Mouse (Mus musculus): ENCODE measurements around the gene Lbhd2.
A peak's percentile ranks its signal among the peaks of the same experiment; 100 is the strongest.

Lbhd2 gene

DNA sequence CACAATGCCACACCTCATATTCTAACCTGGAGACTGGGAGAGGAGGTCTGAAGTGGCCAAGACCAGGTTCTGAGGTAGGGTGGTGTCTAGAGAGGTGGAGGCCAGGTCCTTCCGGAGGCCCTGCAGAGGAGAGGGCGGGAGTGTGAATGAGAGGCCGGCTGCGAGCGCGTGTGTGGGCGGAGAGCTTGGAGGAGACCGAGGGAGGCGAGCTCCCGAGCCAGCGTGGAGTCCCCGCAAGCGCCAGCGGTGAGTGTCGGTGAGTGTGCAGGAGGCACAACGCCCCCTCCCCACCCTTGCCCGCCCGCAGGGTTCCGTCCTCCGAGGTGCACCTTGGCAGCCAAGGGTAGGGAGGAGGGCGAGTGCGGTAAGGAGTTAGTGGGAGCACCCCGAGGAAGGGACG is at the start of gene Lbhd2:
TSS of gene Lbhd2 (plus strand) at position 188 of the 400 bp plus-strand sequence.
- no peak for DNase-seq (ENCODE audit: inconsistent ontology term)

DNA sequence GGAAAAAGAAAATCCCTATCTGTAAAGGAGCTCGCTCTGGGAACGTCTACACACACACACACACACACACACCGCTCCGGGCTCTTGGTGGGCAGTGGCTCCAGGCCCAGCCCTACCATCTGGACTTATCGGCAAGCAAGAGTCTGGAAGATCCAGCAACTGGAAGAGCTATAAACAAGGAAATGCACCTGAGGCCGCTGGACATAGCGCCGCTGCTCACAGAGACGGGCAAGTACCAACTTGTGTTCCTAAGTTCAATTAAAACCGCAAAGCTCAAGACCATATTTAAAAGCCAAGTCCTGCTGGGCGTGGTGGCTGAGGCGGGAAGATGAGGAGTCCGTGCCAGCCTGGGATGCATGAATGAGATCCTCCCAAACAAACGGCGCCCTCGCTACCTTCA is 45.9 kb upstream of the Lbhd2 start:
- DNase-seq (ENCODE audit: inconsistent ontology term) = no peak

DNA sequence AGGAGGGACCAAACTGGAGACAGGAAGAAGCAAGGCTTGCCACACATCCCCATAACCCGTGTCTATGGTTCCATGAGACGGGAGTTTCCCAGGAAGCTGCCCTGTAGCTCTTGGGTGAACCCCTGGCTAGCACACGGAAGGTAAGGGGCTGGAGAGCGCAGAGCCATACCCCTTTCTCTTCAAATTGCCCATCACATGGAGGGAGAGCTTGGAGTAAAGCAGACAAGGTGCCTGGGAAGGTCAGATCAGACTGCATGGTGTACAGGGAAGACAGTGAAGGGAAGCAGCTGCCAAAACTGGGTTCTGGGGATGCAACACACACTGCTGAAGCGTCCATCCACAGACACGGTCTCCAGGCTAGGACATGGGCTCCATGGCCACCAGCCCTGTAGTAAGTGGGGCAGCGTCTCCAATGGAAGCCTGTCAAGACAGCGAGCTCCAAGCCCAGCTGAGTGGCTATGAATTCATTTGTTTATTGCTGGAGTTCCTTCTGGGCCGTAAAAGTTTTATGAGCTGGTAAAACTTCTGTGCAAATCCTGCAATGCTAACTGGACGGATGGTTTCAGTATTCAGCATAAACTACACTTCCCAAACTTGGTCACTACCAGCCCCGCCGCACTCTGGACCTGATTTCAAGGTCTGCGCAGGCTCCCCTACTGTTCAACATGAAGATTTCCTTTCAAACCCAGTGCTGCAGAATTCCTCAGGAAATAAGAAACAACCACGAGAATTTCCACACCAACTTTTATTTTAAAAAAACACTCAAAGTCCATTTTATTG is 45.1 kb upstream of the Lbhd2 start:
- no peak for DNase-seq (ENCODE audit: inconsistent ontology term)

DNA sequence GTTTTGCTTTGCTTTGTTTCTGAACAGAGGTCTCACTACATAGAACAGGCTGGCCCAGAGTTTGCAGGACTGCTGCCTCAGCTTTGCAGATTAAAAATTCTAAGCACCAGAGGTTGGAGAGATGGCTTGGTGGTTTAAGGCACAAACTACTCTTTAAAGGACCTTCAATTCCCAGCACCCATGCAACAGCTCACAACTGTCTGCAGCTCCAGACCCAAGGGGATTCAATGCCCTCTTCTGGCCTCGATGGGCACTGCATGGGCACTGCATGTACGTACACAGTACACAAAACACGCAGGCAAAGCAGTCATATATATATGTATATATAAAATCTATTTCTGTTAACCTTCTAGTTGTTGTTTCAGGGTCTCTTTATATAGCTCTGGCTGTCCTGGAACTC is 42.4 kb upstream of the Lbhd2 start:
- DNase-seq (ENCODE audit: inconsistent ontology term) = no peak

DNA sequence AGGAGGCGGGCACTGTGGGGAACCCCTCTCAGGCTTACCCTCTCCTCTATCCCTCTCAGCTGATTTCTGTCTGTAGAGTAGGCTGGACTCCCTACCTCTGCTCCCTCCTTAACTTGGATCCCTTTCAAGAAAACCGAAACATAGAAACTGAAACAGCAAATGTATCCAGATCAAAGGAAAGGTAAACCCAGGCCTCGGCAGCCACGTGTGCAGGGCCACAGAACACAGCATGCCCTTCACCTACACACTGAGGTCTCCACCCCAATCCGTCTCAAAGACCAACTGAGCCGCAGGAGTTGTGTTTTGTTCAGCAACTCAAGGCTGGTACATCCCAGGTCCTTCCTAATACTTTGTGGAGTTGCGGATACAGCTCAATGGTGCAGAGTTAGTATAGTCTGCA is 39.5 kb upstream of the Lbhd2 start:
- no peak for DNase-seq (ENCODE audit: inconsistent ontology term)

DNA sequence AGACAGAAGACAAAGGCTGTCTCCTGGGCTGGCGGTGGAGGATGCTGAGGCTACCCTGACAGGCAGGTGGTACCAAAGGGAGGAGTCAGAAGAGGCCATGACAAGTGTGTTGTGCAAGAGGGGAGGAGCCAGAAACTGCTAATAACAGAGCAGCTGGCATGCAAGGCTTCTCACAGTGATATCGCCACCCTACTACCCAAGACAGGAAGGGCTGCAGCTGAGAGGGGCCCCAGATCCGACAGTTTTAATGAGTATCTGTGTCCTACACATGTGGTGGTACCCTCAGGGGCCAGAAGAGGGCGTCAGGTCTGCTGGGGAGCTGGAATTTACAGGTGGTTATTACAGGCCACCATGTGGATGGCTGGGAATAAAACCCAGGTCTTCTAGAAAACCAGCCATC is 36.4 kb upstream of the Lbhd2 start:
- DNase-seq (ENCODE audit: inconsistent ontology term) = no peak

DNA sequence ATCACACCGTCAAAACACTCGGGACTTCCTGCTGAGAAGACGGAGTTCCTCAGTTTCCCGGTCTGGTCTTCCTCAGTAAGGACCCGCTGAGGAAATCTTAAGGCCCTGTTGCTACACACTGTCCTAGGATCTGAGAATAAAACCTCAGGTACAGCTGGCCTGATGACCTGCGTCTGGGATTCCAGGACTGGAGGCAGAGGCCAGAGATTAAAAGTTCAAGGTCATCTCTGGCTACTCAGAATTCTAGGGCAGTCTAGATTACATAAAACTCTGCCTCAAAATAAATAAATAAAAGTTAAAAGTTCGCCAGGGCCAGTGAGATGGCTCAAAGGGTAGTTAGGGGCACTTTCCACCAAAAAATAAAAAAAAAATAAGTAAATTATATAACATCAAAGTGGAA is 34.7 kb upstream of the Lbhd2 start:
- no peak for DNase-seq (ENCODE audit: inconsistent ontology term)

DNA sequence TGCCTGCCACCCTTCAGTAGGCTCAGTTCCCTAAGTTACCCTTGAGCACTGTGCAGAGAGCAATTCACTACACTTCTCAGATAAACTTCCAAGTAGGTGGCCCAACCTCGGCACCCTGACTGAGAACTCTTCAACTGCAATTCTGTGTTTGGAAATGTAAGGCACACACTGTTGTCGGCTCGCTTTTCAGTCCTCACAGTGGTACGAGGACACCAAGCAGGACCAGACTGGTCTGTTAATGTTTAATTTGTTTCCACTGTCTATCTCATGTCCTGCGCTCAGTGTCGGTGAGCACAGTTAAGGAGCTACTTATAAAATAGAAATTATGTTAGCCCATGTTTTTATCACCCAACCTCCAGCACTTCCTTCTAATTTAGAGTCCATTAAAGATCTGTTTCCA is 33.2 kb upstream of the Lbhd2 start:
- DNase-seq (ENCODE audit: inconsistent ontology term) = no peak

DNA sequence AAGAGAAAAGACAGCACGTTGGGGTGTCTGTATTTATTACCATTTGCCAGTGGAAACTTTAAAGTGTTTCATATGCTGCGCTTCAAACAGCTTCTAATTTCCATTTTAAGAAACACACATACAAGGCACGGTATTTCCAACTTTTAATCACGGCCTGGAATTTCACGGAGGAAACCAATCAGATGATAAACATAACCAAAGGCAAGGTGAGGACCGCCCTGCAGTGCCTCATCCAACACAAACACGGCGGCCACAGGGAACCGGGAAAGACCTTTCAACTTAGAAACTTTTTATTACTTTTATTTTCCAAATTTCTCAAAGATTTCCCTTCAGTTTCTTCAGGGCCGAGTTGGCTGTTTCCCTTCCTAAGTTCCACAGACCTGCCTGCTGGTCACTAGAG is 31.9 kb upstream of the Lbhd2 start:
- DNase-seq (ENCODE audit: inconsistent ontology term) = no peak

DNA sequence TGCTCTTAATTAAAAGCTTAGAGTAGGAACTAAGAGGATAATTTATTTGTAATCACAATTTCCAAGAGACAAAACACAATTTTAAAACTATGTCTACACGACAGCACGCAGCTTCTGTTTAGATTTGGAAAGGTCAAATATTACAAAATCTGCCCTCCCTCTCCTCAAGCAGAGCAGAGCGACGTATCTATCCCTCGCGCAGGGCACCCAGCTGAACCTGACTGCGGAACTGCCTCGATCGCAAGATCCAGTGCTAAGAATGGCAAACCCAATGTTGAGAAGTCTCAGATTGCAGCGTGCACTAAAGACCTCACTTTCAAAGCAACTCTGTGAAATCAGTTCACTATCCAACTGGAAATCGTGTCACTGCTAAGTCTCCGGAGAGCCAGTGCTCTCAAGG is 31.1 kb upstream of the Lbhd2 start:
- no peak for DNase-seq (ENCODE audit: inconsistent ontology term)

DNA sequence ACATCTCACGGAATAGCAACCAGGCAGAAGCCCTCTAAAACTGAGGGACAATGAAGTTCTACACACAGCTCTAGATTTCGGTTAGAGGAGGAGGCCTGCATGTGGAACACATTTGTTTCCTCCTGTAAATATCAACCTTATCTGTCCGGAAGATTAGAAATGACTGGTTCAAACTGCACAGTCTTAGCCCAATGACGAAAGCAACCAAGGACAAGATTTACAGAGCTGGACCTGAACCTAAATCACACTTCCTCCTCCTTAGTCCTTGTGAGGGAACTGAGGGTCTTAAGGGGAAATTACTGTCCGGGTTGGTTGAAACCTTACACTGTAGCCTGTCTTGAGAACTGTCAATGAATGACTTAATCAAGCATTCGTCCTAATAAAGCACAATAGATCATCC is 30.6 kb upstream of the Lbhd2 start:
- no peak for DNase-seq (ENCODE audit: inconsistent ontology term)

DNA sequence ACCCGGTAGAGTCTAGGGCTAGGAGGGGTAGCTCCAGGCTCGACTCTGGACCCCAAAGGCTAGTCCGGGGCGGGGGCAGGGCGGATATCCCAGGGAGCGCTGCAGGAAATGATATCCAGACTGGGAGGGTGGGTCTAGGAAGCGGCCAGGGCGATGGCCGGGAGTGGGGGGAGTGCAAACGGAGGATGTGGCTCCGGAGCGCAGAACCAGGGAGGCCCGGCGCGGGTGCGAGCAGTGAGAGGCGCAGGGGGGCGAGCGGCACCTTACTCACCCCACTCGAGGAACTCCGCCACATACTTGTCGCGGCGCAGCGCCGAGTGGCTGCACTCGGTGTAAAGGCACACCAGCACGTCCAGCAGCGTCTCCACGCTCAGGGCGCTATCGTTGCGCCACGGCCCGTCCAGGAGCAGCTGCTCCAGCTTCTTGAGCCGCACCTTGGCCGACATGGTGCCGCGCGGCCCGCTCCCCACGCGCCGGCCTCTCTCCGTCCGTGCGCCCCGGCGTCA is 29.7 kb upstream of the Lbhd2 start:
- DNase-seq (ENCODE audit: inconsistent ontology term) = no peak

DNA sequence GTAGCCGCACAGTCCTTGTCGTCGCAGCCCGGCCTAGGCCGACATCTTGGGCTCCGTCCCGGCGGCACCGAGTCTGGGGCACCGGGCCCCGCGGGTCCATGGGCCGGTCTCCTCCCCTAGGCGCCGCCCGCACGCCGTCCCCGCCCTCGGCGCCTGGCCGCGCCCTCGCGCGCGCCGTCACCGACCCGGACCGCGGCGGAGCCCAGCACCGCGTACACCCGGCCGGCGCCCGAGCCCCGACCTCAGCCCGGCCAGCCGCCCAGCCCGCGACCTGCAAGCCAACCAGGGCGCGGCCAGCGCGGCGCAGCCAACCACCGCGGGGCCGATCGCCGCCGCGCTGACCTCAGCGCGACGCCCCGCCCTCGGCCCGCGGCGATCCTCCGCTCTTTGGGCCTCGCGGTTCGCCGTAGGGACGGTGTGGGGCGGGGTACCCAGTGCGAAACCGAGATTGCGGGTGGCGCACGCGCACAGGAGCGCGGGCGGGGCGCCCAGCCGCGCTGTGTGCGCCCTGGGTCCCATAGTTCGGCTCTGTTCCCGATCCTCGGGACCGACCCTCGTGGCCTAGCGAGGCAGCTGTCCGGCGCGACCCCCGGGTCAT is 29.1 kb upstream of the Lbhd2 start, which contains the start of gene Cdc42bpb:
TSS of gene Cdc42bpb (minus strand) at position 343 of the 598 bp plus-strand sequence.
- DNase-seq (ENCODE audit: inconsistent ontology term) = peak; percentile 97

DNA sequence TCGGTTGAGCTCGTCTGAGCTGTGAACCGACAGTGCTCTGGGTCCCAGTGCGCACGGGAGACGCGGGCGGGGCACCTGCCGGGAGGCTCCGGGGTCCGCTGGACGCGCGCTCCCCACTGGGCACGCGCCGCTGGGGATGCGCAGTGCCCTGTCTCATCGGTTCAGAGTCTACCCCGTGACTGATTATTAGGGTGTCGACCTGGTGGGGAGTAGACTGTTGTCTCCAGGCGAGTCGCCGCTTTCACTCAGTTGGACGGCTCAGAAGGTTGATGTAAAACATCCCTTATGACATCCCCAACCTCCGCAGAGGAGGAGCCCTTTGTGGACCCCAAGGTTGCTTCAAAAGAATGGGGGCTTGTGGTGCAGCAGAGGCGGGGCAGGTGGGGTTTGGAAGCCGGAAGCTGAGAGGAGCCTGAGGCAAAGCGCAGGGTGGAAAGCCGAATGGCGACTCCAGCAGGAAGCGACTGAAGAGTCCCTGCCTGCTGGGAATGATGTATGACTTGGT is 28.6 kb upstream of the Lbhd2 start:
- DNase-seq (ENCODE audit: inconsistent ontology term) = no peak

DNA sequence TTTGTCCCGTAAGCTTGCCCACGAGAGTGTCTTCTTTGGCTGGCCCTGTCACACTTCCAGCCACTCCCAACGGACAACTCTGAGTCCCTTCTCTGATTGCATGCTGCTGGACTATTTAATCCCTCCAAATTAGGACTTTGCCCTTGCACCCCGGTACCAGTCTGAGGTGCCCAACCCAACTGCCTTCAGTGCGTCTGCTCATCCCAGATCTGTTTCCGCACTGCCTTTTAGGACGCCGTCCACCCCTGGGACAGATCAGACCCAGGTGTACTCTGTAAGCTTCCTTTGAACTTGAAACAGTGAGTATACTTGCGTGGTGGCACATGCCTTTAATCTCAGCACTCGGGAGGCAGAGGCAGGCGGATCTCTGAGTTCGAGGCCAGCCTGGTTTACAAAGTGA is 27.8 kb upstream of the Lbhd2 start:
- DNase-seq (ENCODE audit: inconsistent ontology term) = no peak

DNA sequence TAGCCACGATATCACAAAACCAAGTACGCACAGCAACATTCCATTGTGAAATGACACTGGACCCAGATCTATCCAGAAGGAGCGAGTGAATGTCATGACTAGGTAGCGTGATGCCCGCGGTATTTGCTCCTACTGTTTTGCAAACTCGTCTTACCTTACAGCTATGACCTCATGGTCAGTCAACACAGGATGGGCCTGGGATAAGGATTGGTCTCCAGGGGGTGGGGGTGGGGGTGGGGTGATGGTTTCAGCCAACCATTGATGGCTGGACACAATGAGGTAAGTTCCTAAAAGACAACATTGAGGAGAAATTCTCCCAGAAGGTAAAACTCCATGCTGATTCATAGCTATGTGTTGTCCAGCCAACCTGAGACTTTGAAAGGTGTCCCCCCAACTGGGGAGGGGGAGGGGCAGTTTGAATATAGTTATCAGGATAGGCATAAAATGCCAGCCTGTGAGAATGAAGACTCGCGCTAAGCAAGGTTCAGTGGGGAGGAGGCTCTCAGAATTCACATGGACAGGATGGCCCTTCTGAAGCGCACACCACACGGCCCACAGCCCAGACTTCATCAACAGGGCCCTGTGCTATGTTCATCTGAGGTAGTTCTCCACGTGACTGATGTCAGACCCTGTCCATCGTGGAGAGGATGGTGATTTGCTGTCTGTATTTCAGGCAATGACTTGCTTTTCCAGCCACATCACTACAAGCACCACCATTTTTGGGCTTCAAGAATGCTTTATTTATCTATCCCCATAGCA is 20.5 kb upstream of the Lbhd2 start:
- no peak for DNase-seq (ENCODE audit: inconsistent ontology term)

DNA sequence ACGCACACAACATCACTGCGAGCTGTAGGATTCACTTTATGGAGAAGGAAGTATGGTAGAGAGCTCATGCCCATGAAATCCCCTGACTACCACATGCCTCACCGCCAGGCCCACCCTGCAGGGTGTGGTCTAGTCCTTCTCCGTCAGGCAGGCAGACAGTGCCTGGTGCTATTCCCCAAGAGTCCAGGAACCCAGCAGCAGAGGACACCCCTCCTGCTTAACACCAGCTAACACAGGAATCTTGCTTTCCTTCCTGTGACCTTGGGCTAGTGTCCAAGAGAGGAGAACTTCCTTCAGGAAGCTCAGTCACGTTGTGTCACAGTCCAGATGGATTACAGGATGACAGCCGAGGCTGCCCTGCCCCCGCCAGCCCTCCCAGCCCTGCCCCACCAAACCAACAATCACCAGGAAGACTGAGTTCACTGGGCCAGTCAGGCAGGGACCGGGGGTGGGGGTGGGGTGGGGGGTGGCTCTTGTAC is 19.9 kb upstream of the Lbhd2 start:
- DNase-seq (ENCODE audit: inconsistent ontology term) = no peak

DNA sequence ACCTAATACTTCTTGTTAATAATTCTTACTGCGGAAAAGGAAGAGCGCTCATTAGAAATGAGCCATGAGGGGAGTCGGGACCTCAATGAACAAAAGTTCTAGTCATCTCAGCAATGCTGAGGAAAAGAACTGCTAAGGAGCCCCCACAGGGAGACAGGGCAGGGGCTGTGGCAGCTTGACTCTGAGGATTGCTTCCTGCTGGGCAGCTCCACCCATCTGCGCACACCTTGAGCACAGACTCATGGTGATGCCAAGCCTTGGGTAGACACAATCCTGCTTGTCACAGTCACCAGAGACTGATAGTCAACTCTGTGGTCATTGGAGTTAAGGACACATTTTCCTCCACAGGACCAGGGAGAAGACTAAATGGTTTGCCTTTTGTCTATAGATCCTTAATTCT is 19.5 kb upstream of the Lbhd2 start:
- DNase-seq (ENCODE audit: inconsistent ontology term) = no peak

DNA sequence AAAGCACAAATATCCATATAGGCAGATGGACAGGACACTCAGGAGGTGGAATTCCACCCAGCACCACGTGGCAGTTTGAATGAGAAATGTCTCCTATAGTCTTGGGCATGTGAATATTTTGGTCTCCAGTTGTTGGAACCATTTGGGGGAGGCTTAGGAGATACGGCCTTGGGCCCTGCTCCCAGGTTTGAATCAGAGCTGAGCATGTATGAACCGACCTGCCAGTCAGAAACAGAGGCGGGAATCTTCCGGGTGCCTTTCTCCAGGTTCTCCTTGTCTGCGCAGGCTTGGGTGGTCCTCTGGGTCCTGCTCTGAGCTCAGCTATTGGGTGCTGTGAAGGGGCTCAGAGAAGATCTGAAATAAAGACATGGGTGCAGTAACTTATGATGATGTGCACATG is 12.6 kb upstream of the Lbhd2 start:
- DNase-seq (ENCODE audit: inconsistent ontology term) = no peak

DNA sequence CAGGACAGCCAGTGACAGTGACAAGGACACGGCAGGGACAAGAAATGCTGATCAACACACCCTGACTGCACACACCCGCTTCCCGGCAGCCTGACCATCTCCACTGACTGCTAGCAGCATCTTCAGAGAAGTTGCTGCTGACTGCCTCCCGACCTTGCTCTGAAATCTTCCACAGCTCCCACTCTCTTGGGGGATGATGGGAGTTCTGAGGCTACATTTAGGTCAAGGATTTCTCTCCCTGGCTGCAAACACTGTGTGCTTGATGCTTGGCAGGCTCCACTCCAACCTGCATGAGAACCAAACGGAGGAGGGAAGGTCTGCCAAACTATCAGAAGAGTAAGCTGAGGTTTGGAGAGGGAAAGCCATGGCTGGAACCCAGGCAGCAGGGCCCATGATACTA is 9.6 kb upstream of the Lbhd2 start:
- DNase-seq (ENCODE audit: inconsistent ontology term) = no peak

DNA sequence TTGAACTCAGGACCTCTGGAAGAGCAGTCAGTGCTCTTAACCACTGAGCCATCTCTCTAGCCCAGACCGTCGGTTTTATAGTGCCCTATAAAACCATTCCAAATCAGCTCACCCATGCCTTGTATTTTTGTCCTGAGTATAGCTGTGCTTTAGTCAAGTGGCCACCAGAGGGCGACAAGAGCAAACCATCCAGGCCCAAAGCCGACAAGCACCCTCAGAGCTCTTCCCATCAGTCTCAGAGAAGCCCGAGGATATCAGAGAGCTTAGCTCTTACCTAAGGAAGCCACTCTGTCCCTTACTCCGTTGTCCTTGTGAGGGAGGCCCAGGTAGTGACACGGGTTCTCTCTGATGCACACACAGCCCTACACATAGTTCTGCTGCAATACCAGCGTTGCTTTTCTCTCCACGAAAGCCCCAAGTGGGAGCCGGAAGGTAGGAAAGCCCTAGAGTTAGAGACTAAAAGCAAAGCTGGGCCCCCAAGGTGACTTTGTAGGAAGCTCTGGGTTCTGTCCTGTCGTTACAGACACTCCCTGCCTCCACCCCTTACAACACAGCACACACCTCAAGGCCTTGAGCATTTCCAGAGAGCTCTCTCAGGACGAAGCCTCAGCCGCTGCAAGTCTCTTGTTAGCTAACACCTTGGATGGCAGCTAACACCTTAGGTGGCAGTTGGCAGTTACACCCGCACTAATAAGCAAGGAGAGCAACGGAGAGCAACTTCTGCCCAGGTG is 5.0 kb upstream of the Lbhd2 start:
- peak; percentile 78 for DNase-seq (ENCODE audit: inconsistent ontology term)

DNA sequence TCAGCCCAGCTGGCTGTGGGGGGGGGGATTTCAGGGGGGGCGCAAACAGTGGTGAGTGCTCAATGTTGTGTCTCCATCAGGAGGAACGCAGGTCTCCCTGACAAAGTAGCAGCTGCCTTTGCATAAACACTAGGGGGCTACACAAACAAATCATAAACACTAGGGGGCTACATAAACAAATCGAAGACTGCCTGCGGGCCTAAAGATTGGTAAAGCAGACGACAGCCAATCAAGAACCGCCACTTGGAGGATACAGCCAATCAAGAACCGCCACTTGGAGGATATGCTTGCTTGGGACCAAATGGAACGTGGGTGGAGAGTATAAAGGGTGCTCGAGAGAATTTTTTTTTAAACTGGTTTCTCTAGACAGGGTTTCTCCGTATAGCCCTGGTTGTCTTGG is 1.7 kb upstream of the Lbhd2 start:
- DNase-seq (ENCODE audit: inconsistent ontology term) = no peak

Measured in Muller cell, postnatal 12 days (primary cell).